Mouse (Mus musculus): ENCODE data around the gene Arhgap21. TPM values are rescaled to one million over a fixed set of nuclear protein-coding genes. Genes with fewer than 3 reads are reported as not detected.
"Not testable (repeated sequence)": the region's sequence is repeated elsewhere in the genome, so short reads cannot be mapped to it uniquely, and the experiment has no call there.

Gene Arhgap21
- total and polyA plus RNA-seq, 3 experiments, result 21.1 to 64.9 (median 25.9) TPM

- H3K4me1 ChIP-seq (ENCODE audit: insufficient read depth, low read depth, low read length), result peaks cover 29% of the 10 kb centered on the region
- peaks cover 49% of the 10 kb centered on the region for H3K36me3 ChIP-seq (replicated peaks)
- ATAC-seq (ENCODE audit: extremely low read depth, insufficient number of reproducible peaks, low FRiP score, poor library complexity, severe bottlenecking), result no peak
- H3K9me3 ChIP-seq (replicated peaks), result no peaks in the 10 kb centered on the region
- TF ChIP-seq POLR2AphosphoS5 (IDR thresholded peaks at IDR 0.05; ENCODE audit: insufficient replicate concordance, low read depth, low read length) (no peak), CTCF (IDR thresholded peaks at IDR 0.05; ENCODE audit: low read depth, low read length) (no peak), GATA2 (IDR thresholded peaks at IDR 0.05; ENCODE audit: borderline replicate concordance, low read depth, low read length) (no peak), TAL1 (conservative IDR thresholded peaks at IDR 0.05; ENCODE audit: low read depth, low read length) (no peak), GATA1 (IDR thresholded peaks at IDR 0.05; ENCODE audit: borderline replicate concordance, low read length) (no peak)
- DNase-seq (ENCODE audit: low spot score), result no peak
- H3K4me3 ChIP-seq (ENCODE audit: low read depth, low read length), result no peak overlapping the region
- H3K27me3 ChIP-seq (ENCODE audit: insufficient read depth, low read length), result no peaks in the 10 kb centered on the region
Observed at GRCm38 (mm10) chr2:20941105-20941504, 27.6 kb downstream of the Arhgap21 start.

- H3K9me3 ChIP-seq (replicated peaks), result no peaks in the 10 kb centered on the region
- H3K4me1 ChIP-seq (ENCODE audit: insufficient read depth, low read depth, low read length), result peaks cover 19% of the 10 kb centered on the region
- no peak for DNase-seq (ENCODE audit: low spot score)
Observed at GRCm38 (mm10) chr2:20939367-20939766, 29.3 kb downstream of the Arhgap21 start.

GRCm38 (mm10) chr2:20936609-20937221 is 32.0 kb downstream of the Arhgap21 start:
- no peak for ATAC-seq (ENCODE audit: extremely low read depth, insufficient number of reproducible peaks, low FRiP score, poor library complexity, severe bottlenecking)
- H3K9me3 ChIP-seq (replicated peaks), result no peaks in the 10 kb centered on the region
- peaks cover 51% of the 10 kb centered on the region for H3K36me3 ChIP-seq (replicated peaks)
- H3K4me3 ChIP-seq (ENCODE audit: low read depth, low read length), result no peak overlapping the region
- no peak for DNase-seq (ENCODE audit: low spot score)
- peaks cover 6% of the 10 kb centered on the region for H3K4me1 ChIP-seq (ENCODE audit: insufficient read depth, low read depth, low read length)
- no peak for TF ChIP-seq GATA2 (IDR thresholded peaks at IDR 0.05; ENCODE audit: borderline replicate concordance, low read depth, low read length)
- TF ChIP-seq TAL1 (conservative IDR thresholded peaks at IDR 0.05; ENCODE audit: low read depth, low read length), result no peak
- TF ChIP-seq POLR2AphosphoS5 (IDR thresholded peaks at IDR 0.05; ENCODE audit: insufficient replicate concordance, low read depth, low read length), result no peak
- TF ChIP-seq GATA1 (IDR thresholded peaks at IDR 0.05; ENCODE audit: borderline replicate concordance, low read length), result no peak
- no peak for TF ChIP-seq CTCF (IDR thresholded peaks at IDR 0.05; ENCODE audit: low read depth, low read length)
- H3K27me3 ChIP-seq (ENCODE audit: insufficient read depth, low read length), result no peaks in the 10 kb centered on the region

More at GRCm38 (mm10) chr2:20939367-20939766, 29.3 kb downstream of the Arhgap21 start:
- no peak for ATAC-seq (ENCODE audit: extremely low read depth, insufficient number of reproducible peaks, low FRiP score, poor library complexity, severe bottlenecking)
- Histone ChIP-seq H3K36me3 (replicated peaks) (peaks cover 46% of the 10 kb centered on the region), H3K27me3 (ENCODE audit: insufficient read depth, low read length) (no peaks in the 10 kb centered on the region), H3K4me3 (ENCODE audit: low read depth, low read length) (no peak overlapping the region)
- TF ChIP-seq POLR2AphosphoS5 (IDR thresholded peaks at IDR 0.05; ENCODE audit: insufficient replicate concordance, low read depth, low read length) (no peak), TAL1 (conservative IDR thresholded peaks at IDR 0.05; ENCODE audit: low read depth, low read length) (no peak), GATA1 (IDR thresholded peaks at IDR 0.05; ENCODE audit: borderline replicate concordance, low read length) (no peak), GATA2 (IDR thresholded peaks at IDR 0.05; ENCODE audit: borderline replicate concordance, low read depth, low read length) (no peak), CTCF (IDR thresholded peaks at IDR 0.05; ENCODE audit: low read depth, low read length) (no peak)

- Histone ChIP-seq H3K27me3 (ENCODE audit: insufficient read depth, low read length) (no peaks in the 10 kb centered on the region), H3K36me3 (replicated peaks) (peaks cover 49% of the 10 kb centered on the region), H3K4me1 (ENCODE audit: insufficient read depth, low read depth, low read length) (peaks cover 6% of the 10 kb centered on the region), H3K4me3 (ENCODE audit: low read depth, low read length) (no peak overlapping the region), H3K9me3 (replicated peaks) (no peaks in the 10 kb centered on the region)
- ATAC-seq (ENCODE audit: extremely low read depth, insufficient number of reproducible peaks, low FRiP score, poor library complexity, severe bottlenecking), result no peak
- TF ChIP-seq TAL1 (conservative IDR thresholded peaks at IDR 0.05; ENCODE audit: low read depth, low read length) (no peak), CTCF (IDR thresholded peaks at IDR 0.05; ENCODE audit: low read depth, low read length) (no peak), GATA1 (IDR thresholded peaks at IDR 0.05; ENCODE audit: borderline replicate concordance, low read length) (no peak), GATA2 (IDR thresholded peaks at IDR 0.05; ENCODE audit: borderline replicate concordance, low read depth, low read length) (no peak), POLR2AphosphoS5 (IDR thresholded peaks at IDR 0.05; ENCODE audit: insufficient replicate concordance, low read depth, low read length) (no peak)
- no peak for DNase-seq (ENCODE audit: low spot score)
Observed at GRCm38 (mm10) chr2:20934406-20934805, 34.3 kb downstream of the Arhgap21 start.

GRCm38 (mm10) chr2:20932748-20933313 is 35.9 kb downstream of the Arhgap21 start:
- TF ChIP-seq TAL1 (conservative IDR thresholded peaks at IDR 0.05; ENCODE audit: low read depth, low read length) (no peak), GATA2 (IDR thresholded peaks at IDR 0.05; ENCODE audit: borderline replicate concordance, low read depth, low read length) (no peak), POLR2AphosphoS5 (IDR thresholded peaks at IDR 0.05; ENCODE audit: insufficient replicate concordance, low read depth, low read length) (no peak), CTCF (IDR thresholded peaks at IDR 0.05; ENCODE audit: low read depth, low read length) (no peak), GATA1 (IDR thresholded peaks at IDR 0.05; ENCODE audit: borderline replicate concordance, low read length) (no peak)
- Histone ChIP-seq H3K4me1 (ENCODE audit: insufficient read depth, low read depth, low read length) (peaks cover 6% of the 10 kb centered on the region), H3K9me3 (replicated peaks) (no peaks in the 10 kb centered on the region), H3K36me3 (replicated peaks) (peaks cover 39% of the 10 kb centered on the region), H3K27me3 (ENCODE audit: insufficient read depth, low read length) (no peaks in the 10 kb centered on the region), H3K4me3 (ENCODE audit: low read depth, low read length) (no peak overlapping the region)
- DNase-seq (ENCODE audit: low spot score) (no peak), ATAC-seq (ENCODE audit: extremely low read depth, insufficient number of reproducible peaks, low FRiP score, poor library complexity, severe bottlenecking) (no peak)

- H3K27me3 ChIP-seq (ENCODE audit: insufficient read depth, low read length); H3K9me3 ChIP-seq (replicated peaks); H3K4me1 ChIP-seq (ENCODE audit: insufficient read depth, low read depth, low read length); H3K4me3 ChIP-seq (ENCODE audit: low read depth, low read length); ATAC-seq (ENCODE audit: extremely low read depth, insufficient number of reproducible peaks, low FRiP score, poor library complexity, severe bottlenecking); DNase-seq (ENCODE audit: low spot score): not testable (repeated sequence)
- peaks cover 28% of the 10 kb centered on the region for H3K36me3 ChIP-seq (replicated peaks)
Observed at GRCm38 (mm10) chr2:20931761-20932160, 36.9 kb downstream of the Arhgap21 start.

Data from G1E (cell line).